27 mouse cellular contexts compared by ENCODE assay signal in genomic region chr3:129572959-129573358, GRCm38 (mm10). TPM values are rescaled to one million over a fixed set of nuclear protein-coding genes. Genes with fewer than 3 reads are reported as not detected.
DNase-seq lines count a peak whose midpoint lies in the region; ATAC-seq and TF ChIP-seq lines count a peak whose summit lies in the region.
"Had no signal": no experiment of that assay in that cellular context is flagged by ENCODE, and none has a peak within 500 bp of the region (broad histone marks: within the 10 kb centered on the region; RNA-seq: fewer than 3 reads in every experiment).

No protein-coding gene starts in this region.

- H3K4me3 ChIP-seq in ES-Bruce4 (ENCODE audit: low read depth, low read length): no peak overlapping the region
- no peak overlapping the region for H3K4me3 ChIP-seq in stomach, postnatal 0 days (ENCODE audit: low read depth, low read length)
- H3K4me3 ChIP-seq in midbrain, embryonic 13.5 days (replicated peaks): no peak overlapping the region
- H3K4me3 ChIP-seq: gastrocnemius, adult 2 months; heart, embryonic 12.5 days; heart, embryonic 15.5 days had no signal

- no peak for TF ChIP-seq EP300 in ES-Bruce4 (IDR thresholded peaks at IDR 0.05; ENCODE audit: insufficient read depth, low read depth, low read length)
- no peak for TF ChIP-seq EP300 in stomach, postnatal 0 days (optimal IDR thresholded peaks at IDR 0.05)

- peak overlapping the region; percentile 44 for H3K27ac ChIP-seq in ES-Bruce4 (ENCODE audit: insufficient read depth, low read length)
- peak overlapping the region; percentile 18; the same call in 1 of the 2 replicates for H3K27ac ChIP-seq in stomach, postnatal 0 days (replicated peaks)
- no peak overlapping the region for H3K27ac ChIP-seq in midbrain, embryonic 13.5 days
- H3K27ac ChIP-seq: gastrocnemius, adult 2 months; heart, embryonic 15.5 days; hindbrain, embryonic 14.5 days; hindbrain, postnatal 0 days had no signal

- no peak overlapping the region for H3K9ac ChIP-seq in ES-Bruce4 (ENCODE audit: low read depth, poor library complexity, severe bottlenecking)
- no peak overlapping the region for H3K9ac ChIP-seq in stomach, postnatal 0 days (ENCODE audit: low read length)
- no peak overlapping the region for H3K9ac ChIP-seq in midbrain, embryonic 13.5 days (replicated peaks)
- H3K9ac ChIP-seq: forebrain, postnatal 0 days; heart, embryonic 12.5 days; heart, embryonic 15.5 days; hindbrain, embryonic 14.5 days had no signal

- TF ChIP-seq POLR2A in ES-Bruce4 (IDR thresholded peaks at IDR 0.05; ENCODE audit: insufficient read depth, low read length): no peak

- no peak overlapping the region for H3K4me2 ChIP-seq in stomach, postnatal 0 days (replicated peaks; ENCODE audit: low read depth)
- H3K4me2 ChIP-seq in midbrain, embryonic 13.5 days (replicated peaks): no peak overlapping the region
- H3K4me2 ChIP-seq: heart, embryonic 12.5 days; heart, embryonic 15.5 days; hindbrain, embryonic 14.5 days had no signal

- peak; percentile 67 for ATAC-seq in granulocyte monocyte progenitor cell, adult 5-6 weeks (replicated peaks; ENCODE audit: poor library complexity, severe bottlenecking)
- no peak for ATAC-seq in stomach, postnatal 0 days (ENCODE audit: low FRiP score, low TSS enrichment)
- ATAC-seq in midbrain, embryonic 13.5 days: no peak
- ATAC-seq: CD4-positive, CD25-positive, alpha-beta regulatory T cell, adult 4 months; forebrain, embryonic 14.5 days; hindbrain, postnatal 0 days; inflammation-experienced regulatory T-cells, adult 6 months; intestine, embryonic 16.5 days had no signal

- 74% methylated on average over 4 of the region's 4 CpGs for WGBS in stomach, postnatal 0 days
- WGBS in midbrain, embryonic 13.5 days: 50% methylated on average over 4 of the region's 4 CpGs

- no peak for TF ChIP-seq CTCF in ES-Bruce4 (IDR thresholded peaks at IDR 0.05; ENCODE audit: low read depth, low read length)
- TF ChIP-seq CTCF in stomach, postnatal 0 days (IDR thresholded peaks at IDR 0.05; ENCODE audit: low read depth): no peak

- DNase-seq in 416B (ENCODE audit: low read depth): peak; percentile 68
- no peak for DNase-seq in stomach, postnatal 0 days (ENCODE audit: low spot score)
- no peak for DNase-seq in kidney, postnatal 14 days
- no peak for DNase-seq in urinary bladder, adult 18-20 months (ENCODE audit: low spot score in 2 of 2)
- DNase-seq: adrenal gland, adult 8-10 months; adrenal gland, postnatal 36 days; cerebellum, adult 2 months; cerebellum, adult 9-11 months; cerebellum, postnatal 25 days; embryo, embryonic 11 days; forebrain, postnatal 0 days; gastrocnemius, adult 2 months; gastrocnemius, postnatal 14 days; heart, adult 18-20 months; heart, postnatal 10 days; heart, postnatal 36 days had no signal

- H3K27me3 ChIP-seq in ES-Bruce4 (ENCODE audit: control insufficient read depth, insufficient read depth, low read length, poor library complexity, severe bottlenecking): no peaks in the 10 kb centered on the region
- no peaks in the 10 kb centered on the region for H3K27me3 ChIP-seq in stomach, postnatal 0 days (ENCODE audit: control insufficient read depth, insufficient read depth, low read length)
- no peaks in the 10 kb centered on the region for H3K27me3 ChIP-seq in midbrain, embryonic 13.5 days
- H3K27me3 ChIP-seq: heart, embryonic 12.5 days; heart, embryonic 15.5 days had no signal

- peaks cover 2% of the 10 kb centered on the region for H3K4me1 ChIP-seq in ES-Bruce4 (ENCODE audit: control insufficient read depth, insufficient read depth, low read length)
- H3K4me1 ChIP-seq in stomach, postnatal 0 days (replicated peaks; ENCODE audit: control insufficient read depth, insufficient read depth): 0 out of 2 replicates have a peak, but pooled peaks cover 3% of the 10 kb centered on the region
- peaks cover 11% of the 10 kb centered on the region for H3K4me1 ChIP-seq in midbrain, embryonic 13.5 days (replicated peaks)

- peaks cover 34% of the 10 kb centered on the region for H3K36me3 ChIP-seq in ES-Bruce4 (ENCODE audit: control insufficient read depth, insufficient read depth, low read length, poor library complexity, severe bottlenecking)
- H3K36me3 ChIP-seq in stomach, postnatal 0 days (ENCODE audit: control insufficient read depth, insufficient read depth, low read length): no peaks in the 10 kb centered on the region
- H3K36me3 ChIP-seq in midbrain, embryonic 13.5 days: peaks cover 6% of the 10 kb centered on the region; the same call in 1 of the 2 replicates
- H3K36me3 ChIP-seq: heart, embryonic 15.5 days had no signal

- no peaks in the 10 kb centered on the region for H3K9me3 ChIP-seq in ES-Bruce4 (replicated peaks; ENCODE audit: control insufficient read depth, insufficient read depth, low read length, poor library complexity, severe bottlenecking)
- no peaks in the 10 kb centered on the region for H3K9me3 ChIP-seq in stomach, postnatal 0 days (ENCODE audit: control insufficient read depth, low read length)
- H3K9me3 ChIP-seq in midbrain, embryonic 13.5 days: no peaks in the 10 kb centered on the region
- H3K9me3 ChIP-seq: heart, embryonic 12.5 days; heart, embryonic 15.5 days had no signal

RNA-seq across cellular contexts. Expression of gene Elovl6, which starts 40.8 kb away (rescaled TPM):
- 124 TPM in 2 replicates for polyA plus RNA-seq in ES-Bruce4 (2011; ENCODE audit: insufficient read depth, insufficient read length, low read depth, missing spikeins)
- 24.6 and 31.6 TPM in 2 replicates for total RNA-seq in granulocyte monocyte progenitor cell, adult 5-6 weeks (2014; fragmentation: Nextera tagmentation)
- 10.9 and 13.2 TPM in 2 replicates for total RNA-seq in granulocyte monocyte progenitor cell, adult 5-6 weeks (2017)
- polyA plus RNA-seq in stomach, postnatal 0 days (2015; fragmentation: Nextera tagmentation; extraction: Ambion mirVana): 32.9 and 34.2 TPM in 2 replicates
- 31.2 and 33.6 TPM in 2 replicates for polyA plus RNA-seq in midbrain, embryonic 13.5 days (2015; fragmentation: Nextera tagmentation; extraction: Ambion mirVana)
